Mouse (Mus musculus): Measurements from ENCODE around the gene Cc2d1a.

DNA sequence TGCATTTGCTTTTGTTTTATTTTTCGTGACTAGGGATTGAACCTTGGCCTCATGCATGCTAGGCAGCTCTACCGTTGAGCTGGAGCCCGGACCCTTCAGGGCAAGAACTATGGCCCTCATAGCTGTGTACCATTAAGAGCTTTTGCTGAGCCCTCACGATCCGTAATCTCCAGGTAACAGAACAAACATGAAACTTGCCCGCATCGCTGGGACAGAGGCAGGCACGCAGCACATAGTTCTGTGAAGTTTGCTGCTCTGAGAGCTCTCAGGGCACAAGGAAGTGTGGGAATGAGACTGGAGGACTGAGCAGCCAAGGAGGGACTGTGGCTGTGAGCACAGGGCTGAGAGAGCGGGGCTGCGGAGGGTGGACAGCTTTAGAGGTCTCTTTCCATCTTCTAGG is 40.9 kb upstream of the Cc2d1a start:
- TF ChIP-seq CEBPB (IDR thresholded peaks at IDR 0.05; ENCODE audit: low read depth), result no peak
- no peak for TF ChIP-seq CTCF (IDR thresholded peaks at IDR 0.05; ENCODE audit: control insufficient read depth, insufficient read depth, insufficient read length)
- TF ChIP-seq MYOD1 (IDR thresholded peaks at IDR 0.05; ENCODE audit: control insufficient read depth, insufficient read length, low read depth), result no peak
- TF ChIP-seq MYOG (IDR thresholded peaks at IDR 0.05; ENCODE audit: control insufficient read depth, extremely low read depth, insufficient read length), result no peak
- TF ChIP-seq USF1 (IDR thresholded peaks at IDR 0.05; ENCODE audit: low read depth), result no peak
